Mouse (Mus musculus) ES-E14 (cell line): ENCODE measurements at regions not wholly inside any gene's neighbourhood (a gene's known extent, or its start where the extent isn't known, plus 50 kb on each side); places are given as distances from the start of the nearest gene placed in this dataset.

Experiments used
- CHD2 ChIP-seq: IDR thresholded peaks from 2 replicates; pipeline ENCODE4 v1.6.1; 2014; ENCODE audit warnings: mild to moderate bottlenecking, low read depth, low read length, inconsistent platforms
- HCFC1 ChIP-seq: IDR thresholded peaks from 2 replicates; pipeline ENCODE4 v1.6.1; 2012; ENCODE audit warnings: low read length, inconsistent platforms, borderline replicate concordance; ENCODE audit not compliant: insufficient read depth
- MAFK ChIP-seq: IDR thresholded peaks from 2 replicates; pipeline ENCODE4 v1.6.1; 2014; ENCODE audit warnings: mild to moderate bottlenecking, low read depth, low read length, inconsistent platforms; ENCODE audit not compliant: insufficient read depth
- ZC3H11A ChIP-seq: IDR thresholded peaks from 2 replicates; pipeline ENCODE4 v1.6.1; 2012; ENCODE audit warnings: low read depth, mild to moderate bottlenecking, inconsistent platforms, low read length, borderline replicate concordance
- ZNF384 ChIP-seq: IDR thresholded peaks from 2 replicates; pipeline ENCODE4 v1.6.1; 2012; ENCODE audit warnings: low read depth, low read length, inconsistent platforms

DNA sequence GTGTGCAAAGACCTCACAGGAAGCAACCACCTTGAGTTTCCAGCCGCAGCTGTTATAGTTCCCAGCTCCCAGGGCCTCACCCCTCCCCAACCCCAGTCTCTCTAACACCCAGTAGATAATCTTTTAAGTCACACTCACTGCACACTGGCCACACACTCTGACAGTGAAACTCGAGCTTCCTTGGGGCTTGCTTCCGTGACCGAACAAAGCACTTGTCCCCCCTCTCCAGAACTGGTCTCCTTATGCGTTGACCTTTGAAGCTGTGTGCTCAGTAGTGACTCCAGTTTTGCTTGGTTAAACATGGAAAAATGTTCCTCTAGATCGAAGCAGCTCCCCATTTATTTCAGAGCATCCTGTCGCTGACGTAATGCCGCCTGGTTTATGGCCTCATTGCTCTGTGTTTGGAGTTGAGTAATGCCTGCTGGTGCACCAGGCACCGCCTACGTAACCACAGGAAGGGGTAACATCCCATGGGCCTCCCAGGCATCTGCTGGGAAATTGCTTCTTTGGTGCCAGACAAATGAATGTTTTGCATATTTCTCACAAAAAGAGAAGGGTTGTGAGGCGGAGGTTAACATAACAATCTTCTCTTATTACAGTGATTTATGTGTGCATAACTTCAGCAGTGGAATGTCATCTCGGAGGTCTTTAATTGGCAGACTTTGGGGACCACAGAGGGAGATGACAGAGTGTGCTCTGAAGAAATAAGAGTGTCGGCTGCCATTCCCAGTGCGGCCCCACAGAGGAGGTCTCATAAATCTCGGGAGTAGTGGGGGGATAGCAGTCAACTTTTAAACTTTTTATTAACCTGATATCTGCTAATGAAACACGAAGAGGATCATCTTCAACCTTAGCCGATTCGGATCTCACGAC lies 292.7 kb upstream of the Zfp507 start:
- TF ChIP-seq CHD2 (no peak), HCFC1 (no peak), ZC3H11A (no peak), ZNF384 (no peak), MAFK (no peak)
